Mouse (Mus musculus): ENCODE results near the gene Reep6. TPM values are rescaled to one million over a fixed set of nuclear protein-coding genes. Genes with fewer than 3 reads are reported as not detected.
A peak's percentile ranks its signal among the peaks of the same experiment; 100 is the strongest.

Gene Reep6
- polyA plus RNA-seq, 1 experiment from 2014 or later, result 7.0 TPM

GRCm38 (mm10) chr10:80348981-80349380 lies 19.2 kb downstream of the Reep6 start:
- H3K4me1 ChIP-seq (replicated peaks; ENCODE audit: control insufficient read depth, insufficient read depth, low read length), result no peaks in the 10 kb centered on the region; the same call in 1 of the 2 replicates
- H3K9me3 ChIP-seq (ENCODE audit: control insufficient read depth, low read length), result no peaks in the 10 kb centered on the region
- no peak overlapping the region for H3K4me3 ChIP-seq (ENCODE audit: low read depth, low read length)
- H3K9ac ChIP-seq (ENCODE audit: low read length), result no peak overlapping the region
- H3K4me2 ChIP-seq (ENCODE audit: low read depth, low read length, severe bottlenecking), result no peak overlapping the region
- no peak; the same call in 1 of the 2 replicates for ATAC-seq (replicated peaks; ENCODE audit: low FRiP score)
- DNase-seq (ENCODE audit: low spot score), result no peak
- H3K36me3 ChIP-seq (ENCODE audit: control insufficient read depth, insufficient read depth, low read length), result no peaks in the 10 kb centered on the region
- WGBS, result 15% methylated on average over 26 of the region's 26 CpGs
- H3K27me3 ChIP-seq (ENCODE audit: control insufficient read depth, insufficient read depth, low read length), result peaks cover 78% of the 10 kb centered on the region
- no peak overlapping the region for H3K27ac ChIP-seq (ENCODE audit: low read depth, low read length)

GRCm38 (mm10) chr10:80350292-80350691 lies 20.5 kb downstream of the Reep6 start:
- peak; percentile 92 for DNase-seq (ENCODE audit: low spot score)
- no peak overlapping the region for H3K4me3 ChIP-seq (ENCODE audit: low read depth, low read length)
- ATAC-seq (replicated peaks; ENCODE audit: low FRiP score), result peak; percentile 81
- H3K9ac ChIP-seq (ENCODE audit: low read length), result no peak overlapping the region
- H3K36me3 ChIP-seq (ENCODE audit: control insufficient read depth, insufficient read depth, low read length), result no peaks in the 10 kb centered on the region
- H3K4me2 ChIP-seq (ENCODE audit: low read depth, low read length, severe bottlenecking), result no peak overlapping the region
- WGBS, result 5% methylated on average over 7 of the region's 7 CpGs
- peaks cover 74% of the 10 kb centered on the region for H3K27me3 ChIP-seq (ENCODE audit: control insufficient read depth, insufficient read depth, low read length)
- H3K27ac ChIP-seq (ENCODE audit: low read depth, low read length), result no peak overlapping the region
- H3K9me3 ChIP-seq (ENCODE audit: control insufficient read depth, low read length), result no peaks in the 10 kb centered on the region
- H3K4me1 ChIP-seq (replicated peaks; ENCODE audit: control insufficient read depth, insufficient read depth, low read length), result no peaks in the 10 kb centered on the region; the same call in 1 of the 2 replicates

- H3K4me3 ChIP-seq (ENCODE audit: low read depth, low read length), result no peak overlapping the region
- no peak for ATAC-seq (replicated peaks; ENCODE audit: low FRiP score)
- 22% methylated on average over 11 of the region's 11 CpGs for WGBS
- H3K27ac ChIP-seq (ENCODE audit: low read depth, low read length), result no peak overlapping the region
- no peaks in the 10 kb centered on the region for H3K9me3 ChIP-seq (ENCODE audit: control insufficient read depth, low read length)
- no peak for DNase-seq (ENCODE audit: low spot score)
- no peak overlapping the region for H3K4me2 ChIP-seq (ENCODE audit: low read depth, low read length, severe bottlenecking)
- H3K4me1 ChIP-seq (replicated peaks; ENCODE audit: control insufficient read depth, insufficient read depth, low read length), result no peaks in the 10 kb centered on the region; the same call in 1 of the 2 replicates
- H3K36me3 ChIP-seq (ENCODE audit: control insufficient read depth, insufficient read depth, low read length), result no peaks in the 10 kb centered on the region
- H3K9ac ChIP-seq (ENCODE audit: low read length), result no peak overlapping the region
- peaks cover 76% of the 10 kb centered on the region for H3K27me3 ChIP-seq (ENCODE audit: control insufficient read depth, insufficient read depth, low read length)
These were observed 22.1 kb downstream of the Reep6 start for GRCm38 (mm10) chr10:80351896-80352295.

GRCm38 (mm10) chr10:80352727-80353126 lies 23.0 kb downstream of the Reep6 start:
- Histone ChIP-seq H3K4me2 (ENCODE audit: low read depth, low read length, severe bottlenecking) (no peak overlapping the region), H3K27ac (ENCODE audit: low read depth, low read length) (no peak overlapping the region), H3K4me1 (replicated peaks; ENCODE audit: control insufficient read depth, insufficient read depth, low read length) (peaks cover under 1% of the 10 kb centered on the region; the same call in 1 of the 2 replicates), H3K4me3 (ENCODE audit: low read depth, low read length) (no peak overlapping the region), H3K27me3 (ENCODE audit: control insufficient read depth, insufficient read depth, low read length) (peaks cover 77% of the 10 kb centered on the region), H3K36me3 (ENCODE audit: control insufficient read depth, insufficient read depth, low read length) (no peaks in the 10 kb centered on the region), H3K9ac (ENCODE audit: low read length) (no peak overlapping the region), H3K9me3 (ENCODE audit: control insufficient read depth, low read length) (no peaks in the 10 kb centered on the region)
- DNase-seq (ENCODE audit: low spot score) (no peak), ATAC-seq (replicated peaks; ENCODE audit: low FRiP score) (no peak)
- WGBS, result 67% methylated on average over 8 of the region's 8 CpGs

- DNase-seq (ENCODE audit: low spot score) (no peak), ATAC-seq (replicated peaks; ENCODE audit: low FRiP score) (no peak)
- peaks cover 61% of the 10 kb centered on the region for H3K27me3 ChIP-seq (ENCODE audit: control insufficient read depth, insufficient read depth, low read length)
- 6% methylated on average over 9 of the region's 9 CpGs for WGBS
- H3K9ac ChIP-seq (ENCODE audit: low read length), result no peak overlapping the region
- H3K36me3 ChIP-seq (ENCODE audit: control insufficient read depth, insufficient read depth, low read length), result no peaks in the 10 kb centered on the region
- H3K4me1 ChIP-seq (replicated peaks; ENCODE audit: control insufficient read depth, insufficient read depth, low read length), result peaks cover 2% of the 10 kb centered on the region; the same call in 1 of the 2 replicates
- H3K27ac ChIP-seq (ENCODE audit: low read depth, low read length), result no peak overlapping the region
- H3K4me2 ChIP-seq (ENCODE audit: low read depth, low read length, severe bottlenecking), result no peak overlapping the region
- no peak overlapping the region for H3K4me3 ChIP-seq (ENCODE audit: low read depth, low read length)
- no peaks in the 10 kb centered on the region for H3K9me3 ChIP-seq (ENCODE audit: control insufficient read depth, low read length)
These were observed 25.7 kb downstream of the Reep6 start for GRCm38 (mm10) chr10:80355431-80355830.

GRCm38 (mm10) chr10:80356001-80356682 lies 26.4 kb downstream of the Reep6 start, which contains the start of gene Plk5:
Plk5 (plus strand) TSS chr10:80356459.
- WGBS, result under 1% methylated on average over 51 of the region's 53 CpGs
- no peaks in the 10 kb centered on the region for H3K36me3 ChIP-seq (ENCODE audit: control insufficient read depth, insufficient read depth, low read length)
- H3K4me2 ChIP-seq (ENCODE audit: low read depth, low read length, severe bottlenecking), result peak within 1 kb of the TSS; percentile 39
- no peak within 1 kb of the TSS for H3K27ac ChIP-seq (ENCODE audit: low read depth, low read length)
- peaks cover 56% of the 10 kb centered on the region for H3K27me3 ChIP-seq (ENCODE audit: control insufficient read depth, insufficient read depth, low read length)
- H3K4me1 ChIP-seq (replicated peaks; ENCODE audit: control insufficient read depth, insufficient read depth, low read length), result peaks cover 2% of the 10 kb centered on the region; the same call in 1 of the 2 replicates
- ATAC-seq (replicated peaks; ENCODE audit: low FRiP score), result no peak
- no peaks in the 10 kb centered on the region for H3K9me3 ChIP-seq (ENCODE audit: control insufficient read depth, low read length)
- no peak within 1 kb of the TSS for H3K9ac ChIP-seq (ENCODE audit: low read length)
- no peak for DNase-seq (ENCODE audit: low spot score)
- peak within 1 kb of the TSS; percentile 19 for H3K4me3 ChIP-seq (ENCODE audit: low read depth, low read length)

GRCm38 (mm10) chr10:80356737-80357136 lies 27.0 kb downstream of the Reep6 start:
- peak overlapping the region; percentile 19 for H3K4me3 ChIP-seq (ENCODE audit: low read depth, low read length)
- H3K36me3 ChIP-seq (ENCODE audit: control insufficient read depth, insufficient read depth, low read length), result no peaks in the 10 kb centered on the region
- H3K4me2 ChIP-seq (ENCODE audit: low read depth, low read length, severe bottlenecking), result peak overlapping the region; percentile 39
- no peak for DNase-seq (ENCODE audit: low spot score)
- 1% methylated on average over 33 of the region's 34 CpGs for WGBS
- H3K9me3 ChIP-seq (ENCODE audit: control insufficient read depth, low read length), result no peaks in the 10 kb centered on the region
- peaks cover 2% of the 10 kb centered on the region; the same call in 1 of the 2 replicates for H3K4me1 ChIP-seq (replicated peaks; ENCODE audit: control insufficient read depth, insufficient read depth, low read length)
- no peak overlapping the region for H3K27ac ChIP-seq (ENCODE audit: low read depth, low read length)
- H3K27me3 ChIP-seq (ENCODE audit: control insufficient read depth, insufficient read depth, low read length), result peaks cover 54% of the 10 kb centered on the region
- no peak for ATAC-seq (replicated peaks; ENCODE audit: low FRiP score)
- H3K9ac ChIP-seq (ENCODE audit: low read length), result no peak overlapping the region

GRCm38 (mm10) chr10:80357336-80357735 lies 27.6 kb downstream of the Reep6 start:
- H3K27ac ChIP-seq (ENCODE audit: low read depth, low read length), result no peak overlapping the region
- H3K9me3 ChIP-seq (ENCODE audit: control insufficient read depth, low read length), result no peaks in the 10 kb centered on the region
- no peak overlapping the region for H3K4me2 ChIP-seq (ENCODE audit: low read depth, low read length, severe bottlenecking)
- ATAC-seq (replicated peaks; ENCODE audit: low FRiP score), result no peak
- H3K9ac ChIP-seq (ENCODE audit: low read length), result no peak overlapping the region
- no peak for DNase-seq (ENCODE audit: low spot score)
- no peak overlapping the region for H3K4me3 ChIP-seq (ENCODE audit: low read depth, low read length)
- WGBS, result 33% methylated on average over 7 of the region's 7 CpGs
- H3K4me1 ChIP-seq (replicated peaks; ENCODE audit: control insufficient read depth, insufficient read depth, low read length), result peaks cover 2% of the 10 kb centered on the region; the same call in 1 of the 2 replicates
- H3K27me3 ChIP-seq (ENCODE audit: control insufficient read depth, insufficient read depth, low read length), result peaks cover 54% of the 10 kb centered on the region
- H3K36me3 ChIP-seq (ENCODE audit: control insufficient read depth, insufficient read depth, low read length), result no peaks in the 10 kb centered on the region

Measured in forebrain, embryonic 11.5 days (tissue).